Mouse (Mus musculus) erythroblast, embryonic 14.5 days (primary cell): ENCODE data around the gene Riok1. TPM values are rescaled to one million over a fixed set of nuclear protein-coding genes. Genes with fewer than 3 reads are reported as not detected.

Experiments
- H3K27me3 ChIP-seq: 2 replicates; pipeline ENCODE4 v1.6.1; 2012; ENCODE audit warnings: inconsistent platforms; ENCODE audit not compliant: control insufficient read depth
- H3K36me3 ChIP-seq: 2 replicates; pipeline ENCODE4 v1.6.1; 2012; ENCODE audit warnings: mild to moderate bottlenecking, inconsistent platforms; ENCODE audit not compliant: control insufficient read depth
- H3K4me1 ChIP-seq: 2 replicates; pipeline ENCODE4 v1.6.1; 2012; ENCODE audit warnings: inconsistent platforms; ENCODE audit not compliant: control insufficient read depth
- H3K4me3 ChIP-seq: replicated peaks from 2 replicates; pipeline ENCODE3; 2012; ENCODE audit warnings: moderate library complexity, mild to moderate bottlenecking, inconsistent platforms
- H3K9me3 ChIP-seq: 2 replicates; pipeline ENCODE4 v1.6.1; 2012; ENCODE audit warnings: low read length, inconsistent platforms, mixed read lengths; ENCODE audit not compliant: control insufficient read depth
- GATA1 ChIP-seq: IDR thresholded peaks from 2 replicates; pipeline ENCODE4 v1.6.1; 2012; ENCODE audit warnings: low read length, inconsistent platforms, mixed read lengths
- TAL1 ChIP-seq: IDR thresholded peaks from 3 replicates; pipeline ENCODE4 v1.6.1; 2012; ENCODE audit warnings: low read length, inconsistent platforms, mixed read lengths
- polyA plus RNA-seq: library from polyadenylated mRNA; stranded (reverse); fragments of >175 nt; gene quantifications from 2 replicates; pipeline ENCODE4 v1.2.3, GENCODE M21; 2012

Gene Riok1
- polyA plus RNA-seq, 1 experiment: 1.2 TPM

DNA sequence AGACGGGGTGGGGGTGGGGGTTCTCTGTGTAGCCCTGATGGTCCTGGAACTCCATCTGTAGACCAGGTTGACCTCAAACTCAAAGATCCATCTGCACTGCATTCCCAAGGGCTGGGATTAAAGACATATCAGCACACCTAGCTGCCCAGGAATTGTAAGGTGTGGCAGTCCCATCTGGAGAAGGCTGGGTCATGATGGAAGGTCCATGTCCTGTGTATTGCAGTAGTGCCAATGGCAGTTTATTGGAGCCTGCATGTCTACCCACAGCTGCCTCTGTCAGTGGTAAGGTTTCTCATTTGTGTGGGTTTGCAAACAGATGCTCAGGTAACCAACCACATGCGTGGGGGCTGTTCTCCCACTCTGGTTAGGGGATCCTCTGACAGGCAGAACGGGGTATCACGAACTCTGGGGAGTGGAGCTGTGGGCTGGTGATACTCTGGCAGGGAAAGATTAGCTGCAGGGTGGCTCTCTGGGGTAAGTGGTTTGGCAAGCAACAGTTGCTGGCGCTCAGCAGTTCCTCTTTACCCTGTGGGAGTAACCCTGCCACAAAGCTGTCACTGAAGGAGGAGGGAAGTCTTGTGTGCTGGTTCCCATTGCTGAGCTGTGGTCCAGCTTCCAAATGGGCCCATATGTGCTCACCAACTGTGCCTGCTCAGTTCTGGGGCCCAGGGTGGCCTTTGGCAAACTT lies 26.9 kb upstream of the Riok1 start:
- Histone ChIP-seq H3K9me3 (no peaks in the 10 kb centered on the region), H3K36me3 (peaks cover 2% of the 10 kb centered on the region; the same call in 1 of the 2 replicates), H3K4me3 (peak overlapping the region; percentile 6), H3K4me1 (peaks cover 11% of the 10 kb centered on the region), H3K27me3 (no peaks in the 10 kb centered on the region)
- no peak for TF ChIP-seq TAL1
- TF ChIP-seq GATA1: no peak

DNA sequence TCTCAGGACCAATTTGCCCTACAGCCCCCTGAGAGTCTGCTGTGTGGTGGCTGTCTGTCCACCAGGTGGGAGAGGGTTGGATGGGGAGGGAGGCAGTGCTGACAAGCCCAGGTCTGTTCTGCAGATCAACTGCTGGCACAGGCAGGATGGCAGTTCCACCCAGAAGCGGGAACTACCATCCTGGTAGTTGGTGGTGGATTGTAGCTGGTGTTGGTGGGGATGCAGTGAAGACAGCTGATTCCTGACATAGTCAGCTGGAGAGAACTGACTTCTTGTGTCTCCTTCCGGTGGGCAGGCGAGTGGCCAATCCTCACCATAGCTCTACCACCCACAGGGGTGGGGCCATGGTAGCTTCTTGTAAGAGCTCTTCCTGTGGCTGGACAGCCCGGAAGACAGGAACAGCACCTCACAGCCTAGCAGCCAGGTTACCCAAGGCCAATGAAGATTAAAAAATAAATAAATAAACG lies 26.3 kb upstream of the Riok1 start:
- Histone ChIP-seq H3K4me3 (no peak overlapping the region), H3K27me3 (no peaks in the 10 kb centered on the region), H3K9me3 (no peaks in the 10 kb centered on the region), H3K36me3 (peaks cover 2% of the 10 kb centered on the region; the same call in 1 of the 2 replicates), H3K4me1 (peaks cover 11% of the 10 kb centered on the region)
- no peak for TF ChIP-seq GATA1

DNA sequence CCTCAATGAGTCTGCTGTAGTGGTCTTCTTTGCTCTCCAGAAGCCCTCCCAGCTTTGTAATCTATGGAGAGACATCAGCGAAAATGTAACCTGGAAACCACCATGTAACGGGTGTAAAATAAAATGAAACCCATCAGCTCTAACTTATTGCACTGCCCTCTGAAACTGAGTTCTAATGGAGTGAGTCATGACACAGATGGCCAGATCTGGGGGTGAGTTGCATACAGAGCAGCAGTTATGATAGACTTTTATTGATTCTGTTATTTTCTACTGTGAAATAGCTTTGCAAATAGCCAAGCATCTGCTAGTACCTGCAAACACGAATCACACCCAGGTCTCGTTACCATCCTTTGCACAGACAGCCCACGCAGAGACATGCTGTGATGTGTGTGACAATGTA lies 24.4 kb upstream of the Riok1 start:
- no peak overlapping the region for H3K4me3 ChIP-seq
- peaks cover 2% of the 10 kb centered on the region; the same call in 1 of the 2 replicates for H3K36me3 ChIP-seq
- peaks cover 11% of the 10 kb centered on the region for H3K4me1 ChIP-seq
- H3K27me3 ChIP-seq: no peaks in the 10 kb centered on the region
- no peak for TF ChIP-seq GATA1
- no peak for TF ChIP-seq TAL1
- peaks cover 2% of the 10 kb centered on the region; the same call in 1 of the 2 replicates for H3K9me3 ChIP-seq

DNA sequence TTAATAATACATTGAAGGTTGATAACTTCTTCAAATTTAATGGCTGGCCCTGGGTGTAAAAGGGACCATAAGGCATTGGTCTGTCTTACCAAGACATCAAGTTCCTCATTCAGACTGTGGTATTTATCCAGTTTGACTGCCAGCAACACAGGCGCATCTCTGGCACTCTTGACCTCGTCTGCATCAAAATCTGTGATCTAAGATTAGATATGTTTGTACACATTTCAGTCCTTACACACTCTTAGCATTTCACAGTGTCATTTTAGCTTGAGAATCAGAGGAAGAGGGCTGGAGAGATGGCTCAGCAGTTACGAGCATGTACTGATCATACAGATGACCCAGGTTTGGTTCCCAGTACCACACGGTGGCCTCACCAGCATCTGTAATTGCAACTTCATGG lies 21.2 kb upstream of the Riok1 start:
- no peak overlapping the region for H3K4me3 ChIP-seq
- no peaks in the 10 kb centered on the region for H3K27me3 ChIP-seq
- no peak for TF ChIP-seq GATA1
- TF ChIP-seq TAL1: no peak
- H3K4me1 ChIP-seq: peaks cover under 1% of the 10 kb centered on the region
- peaks cover 5% of the 10 kb centered on the region; the same call in 1 of the 2 replicates for H3K9me3 ChIP-seq
- H3K36me3 ChIP-seq: no peaks in the 10 kb centered on the region

DNA sequence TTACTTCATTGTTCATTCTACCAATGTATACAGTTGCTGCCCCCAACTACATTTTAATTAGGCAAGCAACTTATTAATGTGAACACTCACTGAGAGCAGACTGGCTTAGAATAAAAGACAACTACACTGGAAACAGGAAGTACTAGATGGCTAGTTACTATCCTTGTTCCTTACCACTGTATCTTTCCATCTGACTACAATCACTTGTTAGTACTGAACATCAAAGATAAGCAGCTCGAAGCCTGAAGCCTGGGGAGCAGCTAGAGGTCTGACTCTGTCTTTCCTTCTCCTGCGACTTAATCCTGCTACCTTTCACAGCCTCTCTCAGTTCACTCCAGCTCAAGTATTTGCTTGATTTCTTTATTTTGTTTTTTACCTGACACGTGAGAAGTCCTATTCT lies 18.0 kb upstream of the Riok1 start:
- no peaks in the 10 kb centered on the region for H3K36me3 ChIP-seq
- H3K4me1 ChIP-seq: no peaks in the 10 kb centered on the region
- H3K4me3 ChIP-seq: no peak overlapping the region
- peaks cover 5% of the 10 kb centered on the region; the same call in 1 of the 2 replicates for H3K9me3 ChIP-seq
- no peak for TF ChIP-seq TAL1
- no peak for TF ChIP-seq GATA1
- no peaks in the 10 kb centered on the region for H3K27me3 ChIP-seq

DNA sequence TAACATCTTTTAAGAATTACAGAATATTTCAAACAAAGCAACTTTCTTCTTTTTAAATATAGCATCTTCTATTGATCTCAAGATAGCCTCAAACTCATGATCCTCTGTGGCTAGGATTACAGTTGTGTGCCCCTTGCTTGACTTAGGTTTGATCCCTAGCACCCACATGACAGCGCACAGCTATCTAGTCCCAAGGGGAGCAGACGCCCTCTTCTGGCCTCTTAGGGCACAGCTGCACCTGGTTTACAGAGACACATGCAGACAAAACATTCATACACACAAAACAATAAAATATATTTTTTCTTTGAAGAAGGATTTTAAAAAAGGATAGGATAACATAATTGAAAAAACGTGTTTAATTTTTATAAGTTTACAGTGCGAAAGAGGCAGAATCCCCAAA lies 10.9 kb upstream of the Riok1 start:
- Histone ChIP-seq H3K9me3 (no peaks in the 10 kb centered on the region), H3K4me3 (no peak overlapping the region), H3K36me3 (no peaks in the 10 kb centered on the region), H3K27me3 (no peaks in the 10 kb centered on the region), H3K4me1 (no peaks in the 10 kb centered on the region)
- TF ChIP-seq GATA1 (no peak), TAL1 (no peak)

DNA sequence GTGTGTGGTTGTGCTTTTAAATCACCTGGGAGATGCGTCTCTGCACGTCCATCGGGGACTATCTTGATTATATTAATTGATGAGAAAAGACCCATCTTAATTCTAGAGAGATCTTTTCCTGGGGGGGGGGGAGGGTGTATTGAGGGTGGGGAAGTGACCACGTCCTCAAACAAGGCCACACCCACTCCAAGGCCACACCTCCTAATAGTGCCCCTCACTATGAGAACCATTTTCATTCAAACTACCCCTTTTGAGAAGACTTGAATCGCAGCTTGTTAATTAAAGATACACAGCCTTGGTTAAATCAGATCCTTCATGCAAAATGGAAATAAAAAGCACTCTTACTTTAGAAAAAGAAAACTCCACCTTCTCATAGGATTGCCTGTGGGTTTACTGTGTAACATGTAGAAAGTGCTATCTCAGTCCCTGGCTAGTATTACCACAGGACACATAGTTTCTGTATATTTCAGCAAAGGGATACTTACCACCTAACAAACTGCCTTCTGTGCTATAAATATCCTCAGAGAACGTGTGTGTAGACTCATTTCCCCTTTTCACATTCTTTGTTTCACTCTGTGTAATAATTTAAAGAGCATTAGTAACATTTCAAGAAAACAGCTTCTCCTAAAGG lies 9.1 kb upstream of the Riok1 start:
- Histone ChIP-seq H3K36me3 (no peaks in the 10 kb centered on the region), H3K4me1 (no peaks in the 10 kb centered on the region), H3K4me3 (no peak overlapping the region), H3K27me3 (no peaks in the 10 kb centered on the region), H3K9me3 (no peaks in the 10 kb centered on the region)
- TF ChIP-seq TAL1 (no peak), GATA1 (no peak)

DNA sequence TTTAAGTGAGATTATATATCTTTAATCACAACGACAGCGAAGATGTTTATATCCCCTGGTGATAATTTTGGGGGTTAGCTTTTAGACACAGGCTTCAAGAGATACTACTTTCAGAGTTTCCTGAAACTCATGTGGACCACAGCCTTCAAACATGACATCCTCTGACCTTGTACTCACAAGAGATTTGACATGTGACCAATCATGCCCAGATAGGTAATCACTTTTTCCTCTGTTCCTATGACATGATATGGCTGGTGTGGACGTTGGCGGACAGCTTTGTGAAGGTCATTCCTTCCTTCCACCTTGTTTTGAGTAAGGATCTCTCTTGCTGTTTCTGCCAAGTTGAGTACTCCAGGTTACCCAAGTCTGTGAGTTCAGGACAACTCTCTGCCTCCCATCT lies 8.4 kb upstream of the Riok1 start:
- Histone ChIP-seq H3K9me3 (no peaks in the 10 kb centered on the region), H3K27me3 (no peaks in the 10 kb centered on the region), H3K4me3 (no peak overlapping the region), H3K4me1 (no peaks in the 10 kb centered on the region), H3K36me3 (no peaks in the 10 kb centered on the region)
- TF ChIP-seq TAL1: no peak

DNA sequence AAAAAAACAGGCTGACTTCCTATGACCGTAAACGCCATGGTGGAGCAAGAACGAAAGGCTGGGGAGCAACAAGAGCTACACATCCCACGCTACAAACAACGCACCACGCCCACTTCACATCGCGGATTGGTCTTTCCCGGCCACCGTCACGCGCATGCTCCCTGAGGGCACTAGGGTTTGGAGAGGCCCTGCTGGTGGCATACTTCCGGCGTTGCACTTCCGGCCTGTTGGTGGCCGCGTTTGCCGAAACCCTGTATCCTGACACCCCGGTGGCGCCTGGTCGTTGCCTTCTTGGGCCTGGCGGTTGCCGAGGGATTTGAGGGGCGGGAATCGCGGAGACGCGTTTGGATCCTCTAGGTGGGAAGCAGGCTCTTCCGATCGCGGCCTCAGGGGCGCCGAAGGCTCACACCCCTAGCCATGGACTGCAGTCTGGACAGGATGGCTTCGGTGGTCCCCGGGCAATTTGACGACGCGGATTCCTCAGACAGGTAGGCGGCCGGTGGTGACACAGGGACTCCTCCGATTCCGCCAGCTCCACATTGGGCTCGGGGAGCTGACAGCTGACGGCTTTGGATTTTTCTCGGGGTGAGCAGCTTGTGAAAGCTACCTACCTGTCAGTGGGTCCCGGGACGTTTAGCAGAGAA lies 371 bp downstream of the Riok1 start, which contains the start of gene Cage1:
TSS of gene Cage1 (minus strand) at position 26 of the 644 bp plus-strand sequence.
- peaks cover 31% of the 10 kb centered on the region for H3K36me3 ChIP-seq
- no peak for TF ChIP-seq TAL1
- TF ChIP-seq GATA1: no peak
- peak within 1 kb of the TSS; percentile 79 for H3K4me3 ChIP-seq
- no peaks in the 10 kb centered on the region for H3K27me3 ChIP-seq
- peaks cover 38% of the 10 kb centered on the region for H3K4me1 ChIP-seq
- no peaks in the 10 kb centered on the region; the same call in 1 of the 2 replicates for H3K9me3 ChIP-seq
